Mouse (Mus musculus): ENCODE measurements at regions not wholly inside any gene's neighbourhood (a gene's known extent, or its start where the extent isn't known, plus 50 kb on each side); places are given as distances from the start of the nearest gene placed in this dataset.

DNA sequence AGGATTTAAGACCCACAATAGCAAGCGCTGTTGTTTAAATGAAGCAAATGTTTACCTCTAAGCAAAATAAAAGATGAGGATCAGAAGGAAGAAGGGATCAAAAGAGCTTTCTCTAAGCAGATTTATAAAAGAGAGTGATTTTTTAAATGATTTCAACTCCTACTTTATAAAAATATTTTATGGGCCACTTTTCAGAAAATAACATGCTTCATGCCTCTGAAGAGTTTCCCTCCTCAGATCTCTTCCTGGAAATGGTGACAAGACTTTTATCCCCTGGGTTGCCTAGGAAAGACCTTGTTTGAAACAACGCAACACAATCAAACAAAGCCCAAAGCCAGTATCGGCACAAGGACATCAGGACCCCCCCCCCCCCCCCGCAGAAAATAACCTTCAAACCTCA is 265.6 kb upstream of the Sall1 start:
- TF ChIP-seq CTCF (conservative IDR thresholded peaks at IDR 0.05 in 1 of 2, IDR thresholded peaks at IDR 0.05 in 1 of 2; ENCODE audit: low read depth in 2 of 2, low read length in 2 of 2) (no peak), MEF2A (IDR thresholded peaks at IDR 0.05; ENCODE audit: borderline replicate concordance, low read depth, low read length) (no peak), EP300 (IDR thresholded peaks at IDR 0.05; ENCODE audit: low read length) (no peak), ZC3H11A (IDR thresholded peaks at IDR 0.05; ENCODE audit: low read depth, low read length) (no peak), HCFC1 (IDR thresholded peaks at IDR 0.05; ENCODE audit: low read depth, low read length) (no peak), MXI1 (IDR thresholded peaks at IDR 0.05; ENCODE audit: low read depth, low read length) (no peak), POLR2A (IDR thresholded peaks at IDR 0.05; ENCODE audit: low read depth, low read length) (no peak), ZKSCAN1 (IDR thresholded peaks at IDR 0.05; ENCODE audit: borderline replicate concordance, low read depth, low read length) (no peak), BHLHE40 (IDR thresholded peaks at IDR 0.05; ENCODE audit: low read depth, low read length) (no peak), MYC (IDR thresholded peaks at IDR 0.05; ENCODE audit: low read depth, low read length) (no peak), NELFE (IDR thresholded peaks at IDR 0.05; ENCODE audit: low read depth, low read length) (no peak), NRF1 (IDR thresholded peaks at IDR 0.05; ENCODE audit: low read depth, low read length) (no peak), GABPA (IDR thresholded peaks at IDR 0.05; ENCODE audit: insufficient replicate concordance, low read depth, low read length) (no peak), SMC3 (IDR thresholded peaks at IDR 0.05; ENCODE audit: low read depth, low read length) (no peak)
